ENCODE assay signal across 8 mouse cellular contexts in the genomic region with DNA sequence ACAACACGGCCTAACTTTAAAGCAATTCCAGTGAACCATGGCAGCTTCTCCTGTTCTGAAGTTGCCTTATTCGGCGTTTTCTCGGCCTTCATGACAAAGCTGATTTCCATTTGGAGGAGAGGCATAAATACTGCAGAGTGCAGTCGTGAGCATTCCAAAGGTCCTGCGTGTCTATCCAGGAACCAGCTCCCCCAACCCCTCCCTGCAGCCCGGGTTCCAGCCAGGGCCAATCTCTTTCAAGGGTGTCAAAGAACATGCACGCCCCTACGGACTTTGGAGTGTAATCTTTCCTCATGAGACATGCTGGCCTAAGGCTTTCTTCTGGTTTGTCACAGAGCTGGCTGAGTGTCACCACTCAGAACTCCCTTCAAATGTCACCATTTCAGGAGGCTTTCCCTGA. TPM values are rescaled to one million over a fixed set of nuclear protein-coding genes. Genes with fewer than 3 reads are reported as not detected.
DNase-seq lines count a peak whose midpoint lies in the region; ATAC-seq and TF ChIP-seq lines count a peak whose summit lies in the region.

No protein-coding gene starts in this region.

- H3ac ChIP-seq in myocyte (ENCODE audit: control insufficient read depth, insufficient read length): no peak overlapping the region

- H3K9me3 ChIP-seq in heart, embryonic 16.5 days (replicated peaks; ENCODE audit: control insufficient read depth, low read length): no peaks in the 10 kb centered on the region

- TF ChIP-seq POLR2A in myocyte (IDR thresholded peaks at IDR 0.05; ENCODE audit: insufficient read length, low read depth): no peak

- H3K4me3 ChIP-seq in brown adipose tissue, adult 24 weeks (ENCODE audit: insufficient read depth, low read depth, low read length): no peak overlapping the region
- no peak overlapping the region for H3K4me3 ChIP-seq in heart, embryonic 16.5 days (ENCODE audit: low read length)
- H3K4me3 ChIP-seq in myocyte: no peak overlapping the region

- H3K36me3 ChIP-seq in heart, embryonic 16.5 days (ENCODE audit: control insufficient read depth, insufficient read depth): 0 out of 2 replicates have a peak, but pooled peaks cover 2% of the 10 kb centered on the region
- H3K36me3 ChIP-seq in myocyte (ENCODE audit: control insufficient read depth, insufficient read depth): peaks cover 5% of the 10 kb centered on the region

- H3K4me2 ChIP-seq in heart, embryonic 16.5 days (ENCODE audit: low read depth, low read length): peak overlapping the region; percentile 54
- H3K4me2 ChIP-seq in myocyte (ENCODE audit: low read depth): peak overlapping the region; percentile 93

- H3K79me2 ChIP-seq in myocyte (ENCODE audit: control insufficient read depth, insufficient read depth): peaks cover 96% of the 10 kb centered on the region

- peak; percentile 85 for ATAC-seq in heart, embryonic 16.5 days (replicated peaks; ENCODE audit: extremely low read depth, insufficient read depth, low FRiP score)

- peak overlapping the region; percentile 70 for H3K9ac ChIP-seq in heart, embryonic 16.5 days (ENCODE audit: low read length)

- no peaks in the 10 kb centered on the region for H3K27me3 ChIP-seq in heart, embryonic 16.5 days (ENCODE audit: control insufficient read depth, insufficient read depth, low read length)
- H3K27me3 ChIP-seq in myocyte (ENCODE audit: control insufficient read depth, insufficient read depth, insufficient read length): no peaks in the 10 kb centered on the region

- peaks cover 72% of the 10 kb centered on the region for H3K4me1 ChIP-seq in brown adipose tissue, adult 24 weeks (ENCODE audit: control insufficient read depth, insufficient read depth, insufficient read length, low read length)
- H3K4me1 ChIP-seq in heart, embryonic 16.5 days (ENCODE audit: control insufficient read depth, insufficient read depth, low read length): peaks cover 79% of the 10 kb centered on the region

- 13% methylated on average over 9 of the region's 9 CpGs for WGBS in heart, embryonic 16.5 days

- peak; percentile 98 for DNase-seq in Muller cell, postnatal 12 days (ENCODE audit: inconsistent ontology term)
- peak; percentile 81 to 91 for DNase-seq in kidney, postnatal 4 days
- DNase-seq in cerebellum, postnatal 4 days (ENCODE audit: low spot score in 2 of 2): no peak
- no peak for DNase-seq in frontal cortex, postnatal 25 days (ENCODE audit: low spot score in 2 of 2)
- DNase-seq in right cerebral cortex, postnatal 36 days (ENCODE audit: low spot score in 2 of 2): no peak

- peak overlapping the region; percentile 96 for H3K27ac ChIP-seq in brown adipose tissue, adult 24 weeks (replicated peaks; ENCODE audit: low read depth, low read length)
- peak overlapping the region; percentile 99 for H3K27ac ChIP-seq in heart, embryonic 16.5 days (ENCODE audit: low read length)

TF ChIP-seq in myocyte, 11 proteins besides CTCF, POLR2A, EP300 and RAD21:
- TF ChIP-seq USF1 (IDR thresholded peaks at IDR 0.05; ENCODE audit: low read depth): no peak
- no peak for TF ChIP-seq TCF3 (IDR thresholded peaks at IDR 0.05; ENCODE audit: insufficient read length, low read depth)
- peak; percentile 76 for TF ChIP-seq SRF (IDR thresholded peaks at IDR 0.05; ENCODE audit: control insufficient read depth, insufficient read length, low read depth)
- no peak for TF ChIP-seq POLR2AphosphoS2 (IDR thresholded peaks at IDR 0.05; ENCODE audit: insufficient read length, low read depth)
- TF ChIP-seq MYOG (IDR thresholded peaks at IDR 0.05; ENCODE audit: control insufficient read depth in 1 of 3, insufficient read depth in 1 of 3, insufficient read length in 2 of 3, low read depth in 2 of 3): no peak
- no peak for TF ChIP-seq MAX (IDR thresholded peaks at IDR 0.05; ENCODE audit: low read depth)
- TF ChIP-seq E2F4 (IDR thresholded peaks at IDR 0.05; ENCODE audit: insufficient read depth): no peak
- TF ChIP-seq TCF12 (IDR thresholded peaks at IDR 0.05; ENCODE audit: insufficient read depth, poor library complexity, severe bottlenecking): no peak
- TF ChIP-seq REST (IDR thresholded peaks at IDR 0.05; ENCODE audit: insufficient read depth, insufficient read length): no peak

RNA-seq across cellular contexts. Expression of a gene that starts 36.8 kb away (rescaled TPM):
- polyA plus RNA-seq in brown adipose tissue, adult 24 weeks (2012; ENCODE audit: insufficient read depth, insufficient read length, missing spikeins): 122 and 135 TPM in 2 replicates
- polyA plus RNA-seq in heart, embryonic 16.5 days (2015; fragmentation: Nextera tagmentation; extraction: Ambion mirVana): 260 and 301 TPM in 2 replicates
- 270 TPM for polyA plus RNA-seq in myocyte (2012; fragmentation: generic; extraction: Trizol)

RNA-seq across cellular contexts. Expression of a gene that starts 44.1 kb away (rescaled TPM):
- polyA plus RNA-seq in brown adipose tissue, adult 24 weeks (2012; ENCODE audit: insufficient read depth, insufficient read length, missing spikeins): 0.63 and 0.71 TPM in 2 replicates
- polyA plus RNA-seq in heart, embryonic 16.5 days (2015; fragmentation: Nextera tagmentation; extraction: Ambion mirVana): 0.41 and 0.42 TPM in 2 replicates
- 0.24 TPM for polyA plus RNA-seq in myocyte (2012; fragmentation: generic; extraction: Trizol)

RNA-seq across cellular contexts. Expression of a gene that starts 56.3 kb away (rescaled TPM):
- 165 and 216 TPM in 2 replicates for polyA plus RNA-seq in brown adipose tissue, adult 24 weeks (2012; ENCODE audit: insufficient read depth, insufficient read length, missing spikeins)
- 262 and 283 TPM in 2 replicates for polyA plus RNA-seq in heart, embryonic 16.5 days (2015; fragmentation: Nextera tagmentation; extraction: Ambion mirVana)
- polyA plus RNA-seq in myocyte (2012; fragmentation: generic; extraction: Trizol): 335 TPM

RNA-seq across cellular contexts. Expression of a gene that starts 56.5 kb away (rescaled TPM):
- 0.63 and 1.4 TPM in 2 replicates for polyA plus RNA-seq in brown adipose tissue, adult 24 weeks (2012; ENCODE audit: insufficient read depth, insufficient read length, missing spikeins)
- polyA plus RNA-seq in heart, embryonic 16.5 days (2015; fragmentation: Nextera tagmentation; extraction: Ambion mirVana): 6.0 and 12.2 TPM in 2 replicates
- polyA plus RNA-seq in myocyte (2012; fragmentation: generic; extraction: Trizol): 0.18 TPM

Comparison
In these comparisons a context has a peak if more than half of its experiments do, and no peak if none do; other contexts are left out.
1. DNase-seq: peak in Muller cell, postnatal 12 days (single experiment) and kidney, postnatal 4 days (2 of 2); none in cerebellum, postnatal 4 days (0 of 2), frontal cortex, postnatal 25 days (0 of 2) and right cerebral cortex, postnatal 36 days (0 of 2).